8 mouse cellular contexts compared by ENCODE assay signal in the genomic region with DNA sequence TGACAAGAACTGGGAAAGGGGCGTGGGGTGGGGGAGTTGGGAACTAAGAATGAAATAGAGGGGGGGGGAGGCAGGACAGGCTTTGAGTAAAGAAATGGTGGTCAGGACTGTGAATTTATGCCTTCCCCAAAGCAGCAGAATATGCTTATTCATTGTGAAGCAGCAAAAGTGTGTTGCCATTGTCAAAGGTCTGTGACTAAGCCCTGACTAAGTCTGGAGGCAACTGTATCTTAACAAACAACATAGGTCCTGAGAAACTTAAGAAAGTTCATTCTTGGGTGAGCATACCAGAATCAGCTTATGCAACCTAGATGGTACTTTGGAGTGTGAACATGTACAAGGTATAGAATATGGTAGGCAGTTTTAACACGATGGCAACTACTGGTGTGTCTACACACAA. TPM values are rescaled to one million over a fixed set of nuclear protein-coding genes. Genes with fewer than 3 reads are reported as not detected.
DNase-seq lines count a peak whose midpoint lies in the region; ATAC-seq lines count a peak whose summit lies in the region.

No protein-coding gene starts in this region.

- H3K36me3 ChIP-seq in heart, embryonic 16.5 days (ENCODE audit: control insufficient read depth, insufficient read depth): peaks cover 11% of the 10 kb centered on the region
- peaks cover 10% of the 10 kb centered on the region for H3K36me3 ChIP-seq in hindbrain, embryonic 15.5 days
- peaks cover 20% of the 10 kb centered on the region for H3K36me3 ChIP-seq in midbrain, embryonic 14.5 days (ENCODE audit: control insufficient read depth, insufficient read depth, low read length)

- no peaks in the 10 kb centered on the region for H3K27me3 ChIP-seq in heart, embryonic 16.5 days (ENCODE audit: control insufficient read depth, insufficient read depth, low read length)
- no peaks in the 10 kb centered on the region for H3K27me3 ChIP-seq in hindbrain, embryonic 15.5 days
- H3K27me3 ChIP-seq in midbrain, embryonic 14.5 days (ENCODE audit: control insufficient read depth, insufficient read depth, low read length): no peaks in the 10 kb centered on the region

- H3K4me3 ChIP-seq in heart, embryonic 16.5 days (ENCODE audit: low read length): peak overlapping the region; percentile 79; the same call in 1 of the 2 replicates
- no peak overlapping the region for H3K4me3 ChIP-seq in hindbrain, embryonic 15.5 days
- no peak overlapping the region for H3K4me3 ChIP-seq in midbrain, embryonic 14.5 days (replicated peaks; ENCODE audit: low read depth, low read length)

- no peak overlapping the region for H3K27ac ChIP-seq in heart, embryonic 16.5 days (ENCODE audit: low read length)
- H3K27ac ChIP-seq in hindbrain, embryonic 15.5 days (replicated peaks): no peak overlapping the region
- no peak overlapping the region for H3K27ac ChIP-seq in midbrain, embryonic 14.5 days (replicated peaks; ENCODE audit: low read depth, low read length)

- H3K4me2 ChIP-seq in heart, embryonic 16.5 days (ENCODE audit: low read depth, low read length): peak overlapping the region; percentile 84
- H3K4me2 ChIP-seq in hindbrain, embryonic 15.5 days: peak overlapping the region; percentile 73
- peak overlapping the region; percentile 81 for H3K4me2 ChIP-seq in midbrain, embryonic 14.5 days (ENCODE audit: low read length)

- no peaks in the 10 kb centered on the region for H3K9me3 ChIP-seq in heart, embryonic 16.5 days (replicated peaks; ENCODE audit: control insufficient read depth, low read length)
- H3K9me3 ChIP-seq in hindbrain, embryonic 15.5 days: no peaks in the 10 kb centered on the region
- H3K9me3 ChIP-seq in midbrain, embryonic 14.5 days (ENCODE audit: control insufficient read depth, low read length): no peaks in the 10 kb centered on the region

- 69% methylated on average over 2 of the region's 2 CpGs for WGBS in heart, embryonic 16.5 days
- 70% methylated on average over 2 of the region's 2 CpGs for WGBS in hindbrain, embryonic 15.5 days
- WGBS in midbrain, embryonic 14.5 days: 48% methylated on average over 2 of the region's 2 CpGs

- peaks cover 12% of the 10 kb centered on the region for H3K4me1 ChIP-seq in heart, embryonic 16.5 days (ENCODE audit: control insufficient read depth, insufficient read depth, low read length)
- H3K4me1 ChIP-seq in hindbrain, embryonic 15.5 days (replicated peaks): peaks cover 11% of the 10 kb centered on the region
- H3K4me1 ChIP-seq in midbrain, embryonic 14.5 days (ENCODE audit: control insufficient read depth, insufficient read depth, low read length): peaks cover 7% of the 10 kb centered on the region

- no peak overlapping the region; the same call in 1 of the 2 replicates for H3K9ac ChIP-seq in heart, embryonic 16.5 days (ENCODE audit: low read length)
- H3K9ac ChIP-seq in hindbrain, embryonic 15.5 days: no peak overlapping the region
- no peak overlapping the region for H3K9ac ChIP-seq in midbrain, embryonic 14.5 days (replicated peaks; ENCODE audit: low read length)

- DNase-seq in heart, postnatal 25 days (ENCODE audit: low spot score): no peak
- DNase-seq in adipocyte (ENCODE audit: low spot score): peak; percentile 20
- no peak for DNase-seq in midbrain, embryonic 14.5 days
- no peak for DNase-seq in spleen, postnatal 14 days (ENCODE audit: low spot score in 2 of 2)
- no peak for DNase-seq in ovary, adult 18-20 months (ENCODE audit: low spot score)
- no peak for DNase-seq in lung, postnatal 4 days

- intact Hi-C loops in heart, postnatal 25 days (cut with DNase I): no loop called here

- ATAC-seq in heart, embryonic 16.5 days (replicated peaks; ENCODE audit: extremely low read depth, insufficient read depth, low FRiP score): no peak
- ATAC-seq in hindbrain, embryonic 15.5 days (ENCODE audit: low FRiP score, low read depth): no peak
- ATAC-seq in midbrain, embryonic 14.5 days (ENCODE audit: low FRiP score, low TSS enrichment): no peak

RNA-seq across cellular contexts. Expression of gene Esd, which starts 1.3 kb away (rescaled TPM):
- 252 and 257 TPM in 2 replicates for polyA plus RNA-seq in heart, embryonic 16.5 days (2015; fragmentation: Nextera tagmentation; extraction: Ambion mirVana)
- 100 to 1,000 TPM; 122 to 131 TPM for total RNA-seq in heart, postnatal 25 days (2021)
- polyA plus RNA-seq in hindbrain, embryonic 15.5 days (2015; fragmentation: Nextera tagmentation; extraction: Ambion mirVana): 218 and 237 TPM in 2 replicates
- polyA plus RNA-seq in midbrain, embryonic 14.5 days (2014; fragmentation: Nextera tagmentation; extraction: Ambion mirVana): 234 and 245 TPM in 2 replicates
